Mouse (Mus musculus): ENCODE results near the gene Ccnb1. TPM values are rescaled to one million over a fixed set of nuclear protein-coding genes. Genes with fewer than 3 reads are reported as not detected.
"Not testable (repeated sequence)": the region's sequence is repeated elsewhere in the genome, so short reads cannot be mapped to it uniquely, and the experiment has no call there.

The Ccnb1 gene
- not detected in 2 replicates for polyA plus RNA-seq (2012; ENCODE audit: insufficient read depth, insufficient read length, missing spikeins)

- no peak within 1 kb of the TSS for H3K27ac ChIP-seq (replicated peaks; ENCODE audit: low read depth, low read length)
- peak within 1 kb of the TSS; percentile 61 for H3K4me3 ChIP-seq (ENCODE audit: insufficient read depth, low read depth, low read length)
- no peaks in the 10 kb centered on the region for H3K4me1 ChIP-seq (ENCODE audit: control insufficient read depth, insufficient read depth, insufficient read length, low read length)
These were observed at the start of gene Ccnb1 for GRCm38 (mm10) chr13:100786414-100786867. Gene Ccnb1, minus strand, starts transcription at chr13:100786570.

DNA sequence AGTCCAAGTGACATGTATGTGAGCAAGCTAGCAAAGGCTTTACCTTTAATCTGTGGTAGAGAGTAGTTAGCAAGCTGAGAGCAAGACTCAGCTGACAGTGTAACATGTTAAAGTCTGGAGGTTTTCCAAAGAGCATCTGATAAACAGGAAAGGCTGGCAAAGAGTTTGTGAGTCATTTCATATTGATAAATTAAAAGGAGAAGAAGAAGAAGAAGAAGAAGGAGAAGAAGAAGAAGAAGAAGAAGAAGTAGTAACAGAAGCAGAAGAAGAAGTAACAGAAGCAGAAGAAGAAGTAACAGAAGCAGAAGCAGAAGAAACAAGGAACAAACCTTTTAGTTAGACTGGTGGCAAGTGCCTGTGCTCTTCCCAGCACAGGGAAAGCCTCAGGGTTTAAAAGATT, 48.4 kb upstream of the Ccnb1 start:
- Histone ChIP-seq H3K4me1 (ENCODE audit: control insufficient read depth, insufficient read depth, insufficient read length, low read length) (peaks cover 8% of the 10 kb centered on the region), H3K27ac (replicated peaks; ENCODE audit: low read depth, low read length) (no peak overlapping the region), H3K4me3 (ENCODE audit: insufficient read depth, low read depth, low read length) (no peak overlapping the region)

GRCm38 (mm10) chr13:100833640-100834002, 47.3 kb upstream of the Ccnb1 start:
- Histone ChIP-seq H3K27ac (replicated peaks; ENCODE audit: low read depth, low read length) (no peak overlapping the region), H3K4me3 (ENCODE audit: insufficient read depth, low read depth, low read length) (peak overlapping the region; percentile 13; the same call in 1 of the 2 replicates), H3K4me1 (ENCODE audit: control insufficient read depth, insufficient read depth, insufficient read length, low read length) (peaks cover 8% of the 10 kb centered on the region)

- H3K4me3 ChIP-seq (ENCODE audit: insufficient read depth, low read depth, low read length): peak within 1 kb of the TSS; percentile 72
- H3K4me1 ChIP-seq (ENCODE audit: control insufficient read depth, insufficient read depth, insufficient read length, low read length): peaks cover 8% of the 10 kb centered on the region
These were observed 46.6 kb upstream of the Ccnb1 start, which contains the start of gene Slc30a5 for GRCm38 (mm10) chr13:100832741-100833639. Gene Slc30a5, minus strand, starts transcription at chr13:100833427.

DNA sequence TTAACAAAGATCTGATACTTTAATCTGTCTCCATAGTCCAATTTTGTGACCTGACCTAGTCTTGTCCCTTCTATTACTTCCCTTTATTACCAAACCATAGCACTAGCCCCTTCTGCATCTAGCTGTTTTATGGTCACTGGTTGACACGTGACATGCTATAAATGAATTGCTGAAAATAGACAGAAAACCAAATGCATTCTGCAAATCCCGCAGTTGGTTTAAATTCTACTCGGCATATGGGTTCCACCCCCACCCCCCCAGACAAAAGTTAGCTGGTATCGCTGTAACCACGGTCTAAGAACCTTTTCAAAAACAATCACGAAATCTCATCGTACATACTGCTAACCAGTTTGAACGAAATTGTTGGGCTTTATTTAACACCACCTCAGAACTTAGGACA, 45.8 kb upstream of the Ccnb1 start:
- H3K4me3 ChIP-seq (ENCODE audit: insufficient read depth, low read depth, low read length): peak overlapping the region; percentile 72
- H3K27ac ChIP-seq (replicated peaks; ENCODE audit: low read depth, low read length): peak overlapping the region; percentile 67
- peaks cover 8% of the 10 kb centered on the region for H3K4me1 ChIP-seq (ENCODE audit: control insufficient read depth, insufficient read depth, insufficient read length, low read length)

More at GRCm38 (mm10) chr13:100832741-100833639, 46.6 kb upstream of the Ccnb1 start, which contains the start of gene Slc30a5:
- H3K27ac ChIP-seq (replicated peaks; ENCODE audit: low read depth, low read length): peak within 1 kb of the TSS; percentile 67

DNA sequence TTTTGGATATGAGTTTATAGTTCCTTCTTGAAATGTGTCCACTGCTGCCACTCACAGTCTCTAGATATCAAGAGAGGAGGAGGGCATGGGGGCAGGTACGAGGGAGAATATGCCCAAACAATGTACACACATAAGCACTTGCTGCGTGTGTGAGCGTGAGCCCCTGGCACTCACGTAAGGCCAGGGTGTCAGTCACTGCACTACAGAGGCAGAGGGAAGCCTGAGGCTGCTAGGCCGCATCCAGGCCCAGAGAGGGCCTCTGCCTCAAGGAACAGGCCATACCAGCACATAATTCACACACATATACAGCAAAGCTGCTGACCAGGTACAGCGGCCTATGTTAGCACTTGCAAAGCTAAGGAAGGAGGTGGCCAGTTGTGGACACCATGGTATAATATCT, 44.8 kb upstream of the Ccnb1 start:
- Histone ChIP-seq H3K27ac (replicated peaks; ENCODE audit: low read depth, low read length) (no peak overlapping the region), H3K4me3 (ENCODE audit: insufficient read depth, low read depth, low read length) (0 out of 2 replicates have a peak overlapping the region, but pooled peaks have one; percentile 13), H3K4me1 (ENCODE audit: control insufficient read depth, insufficient read depth, insufficient read length, low read length) (peaks cover 8% of the 10 kb centered on the region)

DNA sequence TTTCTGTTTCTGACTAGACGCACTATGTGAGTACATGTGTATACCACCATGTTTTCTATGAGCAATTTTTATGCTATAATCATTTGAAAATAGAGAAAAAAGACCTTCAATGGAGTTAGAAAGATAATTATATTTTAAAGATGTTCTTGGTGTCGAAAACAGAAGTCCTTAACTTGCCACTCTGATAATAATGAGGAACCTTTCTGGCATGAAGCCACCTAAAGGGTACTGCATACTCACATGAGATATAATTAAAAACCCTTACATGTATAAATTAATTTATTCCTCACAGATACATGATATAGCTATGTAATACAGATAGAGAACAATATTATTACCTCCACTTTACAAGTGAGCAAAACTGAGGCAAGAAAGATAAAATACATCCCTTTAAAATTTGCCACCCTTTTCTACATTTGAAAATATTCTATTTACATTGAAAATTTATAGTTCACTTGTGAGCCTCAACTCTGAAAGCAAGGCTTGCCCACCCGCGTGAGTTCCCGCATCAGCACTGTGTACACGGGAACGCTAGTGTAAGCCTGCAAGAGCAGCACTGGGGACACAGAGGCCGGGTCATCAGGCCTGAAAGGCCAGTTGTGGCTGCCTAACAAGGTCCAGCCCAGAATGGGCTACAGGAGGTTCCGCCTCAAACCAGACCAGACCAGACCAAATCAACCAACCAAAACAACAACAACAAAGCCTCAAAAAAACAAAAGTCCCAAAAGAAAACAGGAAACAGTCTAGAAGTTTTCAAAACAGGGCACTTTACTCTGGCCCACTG, 39.4 kb upstream of the Ccnb1 start:
- Histone ChIP-seq H3K4me3 (ENCODE audit: insufficient read depth, low read depth, low read length) (no peak overlapping the region), H3K27ac (replicated peaks; ENCODE audit: low read depth, low read length) (no peak overlapping the region), H3K4me1 (ENCODE audit: control insufficient read depth, insufficient read depth, insufficient read length, low read length) (peaks cover 2% of the 10 kb centered on the region; the same call in 1 of the 2 replicates)

- H3K27ac ChIP-seq (replicated peaks; ENCODE audit: low read depth, low read length): no peak overlapping the region
- H3K4me1 ChIP-seq (ENCODE audit: control insufficient read depth, insufficient read depth, insufficient read length, low read length): no peaks in the 10 kb centered on the region
- no peak overlapping the region for H3K4me3 ChIP-seq (ENCODE audit: insufficient read depth, low read depth, low read length)
These were observed 38.5 kb upstream of the Ccnb1 start for GRCm38 (mm10) chr13:100824916-100825315.

DNA sequence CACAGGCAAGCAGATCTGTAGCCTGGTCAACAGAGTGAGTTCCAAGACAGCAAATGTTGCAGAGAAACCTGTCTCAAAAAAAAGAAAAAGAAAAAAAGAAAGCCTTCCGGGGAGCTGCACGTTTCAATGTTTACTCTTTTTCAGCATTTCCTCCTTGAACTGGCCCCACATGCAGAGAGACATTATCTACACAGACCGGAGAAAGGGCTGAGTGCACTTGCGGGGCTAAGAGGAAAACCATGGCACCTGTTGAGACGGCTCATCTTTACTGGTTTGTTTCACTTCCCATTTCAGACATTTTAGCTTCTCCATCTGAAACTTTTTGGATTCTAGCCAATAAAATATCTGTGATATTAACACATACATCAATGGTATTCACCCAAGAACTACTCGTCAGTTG, 37.9 kb upstream of the Ccnb1 start:
- no peaks in the 10 kb centered on the region for H3K4me1 ChIP-seq (ENCODE audit: control insufficient read depth, insufficient read depth, insufficient read length, low read length)
- no peak overlapping the region for H3K4me3 ChIP-seq (ENCODE audit: insufficient read depth, low read depth, low read length)
- no peak overlapping the region for H3K27ac ChIP-seq (replicated peaks; ENCODE audit: low read depth, low read length)

- H3K27ac ChIP-seq (replicated peaks; ENCODE audit: low read depth, low read length): no peak overlapping the region
- no peaks in the 10 kb centered on the region for H3K4me1 ChIP-seq (ENCODE audit: control insufficient read depth, insufficient read depth, insufficient read length, low read length)
- no peak overlapping the region for H3K4me3 ChIP-seq (ENCODE audit: insufficient read depth, low read depth, low read length)
These were observed 37.5 kb upstream of the Ccnb1 start for GRCm38 (mm10) chr13:100823863-100824262.

- H3K4me1 ChIP-seq (ENCODE audit: control insufficient read depth, insufficient read depth, insufficient read length, low read length): no peaks in the 10 kb centered on the region
- no peak overlapping the region for H3K27ac ChIP-seq (replicated peaks; ENCODE audit: low read depth, low read length)
- H3K4me3 ChIP-seq (ENCODE audit: insufficient read depth, low read depth, low read length): no peak overlapping the region
These were observed 28.1 kb upstream of the Ccnb1 start for GRCm38 (mm10) chr13:100814451-100814850.

GRCm38 (mm10) chr13:100805776-100806175, 19.4 kb upstream of the Ccnb1 start:
- Histone ChIP-seq H3K27ac (replicated peaks; ENCODE audit: low read depth, low read length) (no peak overlapping the region), H3K4me1 (ENCODE audit: control insufficient read depth, insufficient read depth, insufficient read length, low read length) (no peaks in the 10 kb centered on the region), H3K4me3 (ENCODE audit: insufficient read depth, low read depth, low read length) (no peak overlapping the region)

GRCm38 (mm10) chr13:100797171-100797570, 10.8 kb upstream of the Ccnb1 start:
- Histone ChIP-seq H3K27ac (replicated peaks; ENCODE audit: low read depth, low read length) (no peak overlapping the region), H3K4me3 (ENCODE audit: insufficient read depth, low read depth, low read length) (no peak overlapping the region), H3K4me1 (ENCODE audit: control insufficient read depth, insufficient read depth, insufficient read length, low read length) (no peaks in the 10 kb centered on the region)

GRCm38 (mm10) chr13:100789083-100789482, 2.7 kb upstream of the Ccnb1 start:
- Histone ChIP-seq H3K4me3 (ENCODE audit: insufficient read depth, low read depth, low read length) (no peak overlapping the region), H3K27ac (replicated peaks; ENCODE audit: low read depth, low read length) (no peak overlapping the region), H3K4me1 (ENCODE audit: control insufficient read depth, insufficient read depth, insufficient read length, low read length) (no peaks in the 10 kb centered on the region)

DNA sequence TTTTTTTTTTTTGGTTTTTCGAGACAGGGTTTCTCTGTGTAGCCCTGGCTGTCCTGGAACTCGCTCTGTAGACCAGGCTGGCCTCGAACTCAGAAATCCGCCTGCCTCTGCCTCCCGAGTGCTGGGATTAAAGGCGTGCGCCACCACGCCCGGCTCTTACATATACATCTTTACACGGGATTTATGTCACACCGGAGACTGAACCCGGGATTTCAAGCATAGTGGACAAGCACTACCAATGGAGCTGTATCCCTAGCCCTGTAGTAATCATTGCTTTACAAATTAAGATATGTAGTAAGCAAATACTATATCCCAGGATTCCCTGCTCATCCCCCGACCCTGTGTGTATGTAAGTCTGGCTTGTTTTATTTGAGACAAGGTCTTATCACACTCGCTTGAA, 1.7 kb upstream of the Ccnb1 start:
- not testable (repeated sequence) for H3K4me1 ChIP-seq (ENCODE audit: control insufficient read depth, insufficient read depth, insufficient read length, low read length); H3K4me3 ChIP-seq (ENCODE audit: insufficient read depth, low read depth, low read length); H3K27ac ChIP-seq (replicated peaks; ENCODE audit: low read depth, low read length)

Measured in brown adipose tissue, adult 24 weeks (tissue).